Mouse (Mus musculus) stomach, embryonic 15.5 days (tissue): Measurements from ENCODE around the gene Cdh15. TPM values are rescaled to one million over a fixed set of nuclear protein-coding genes. Genes with fewer than 3 reads are reported as not detected.

Experiments
- ATAC-seq: fragments of 200-750 bp; cut with Nextera tagmentation; 2 replicates; pipeline ENCODE4 v1.8.0; 2017; ENCODE audit warnings: low read depth, moderate number of reproducible peaks, moderate TSS enrichment; ENCODE audit not compliant: insufficient read depth, low FRiP score
- H3K27ac ChIP-seq: fragments of 300-500 bp; sonication (generic); 2 replicates; pipeline ENCODE4 v1.5.1; 2015; ENCODE audit warnings: mild to moderate bottlenecking, inconsistent platforms
- H3K27me3 ChIP-seq: fragments of 300-500 bp; sonication (generic); replicated peaks from 2 replicates; pipeline ENCODE4 v1.6.1; 2015; ENCODE audit warnings: inconsistent platforms
- H3K36me3 ChIP-seq: fragments of 300-500 bp; sonication (generic); 2 replicates; pipeline ENCODE4 v1.6.1; 2015; ENCODE audit warnings: inconsistent platforms
- H3K4me1 ChIP-seq: fragments of 300-500 bp; sonication (generic); 2 replicates; pipeline ENCODE4 v1.6.1; 2015; ENCODE audit warnings: inconsistent platforms
- H3K4me2 ChIP-seq: fragments of 300-500 bp; sonication (generic); 2 replicates; pipeline ENCODE4 v1.6.1; 2015; ENCODE audit warnings: mild to moderate bottlenecking, inconsistent platforms
- H3K4me3 ChIP-seq: fragments of 300-500 bp; sonication (generic); replicated peaks from 2 replicates; pipeline ENCODE4 v1.5.1; 2015; ENCODE audit warnings: inconsistent platforms
- H3K9ac ChIP-seq: fragments of 300-500 bp; sonication (generic); 2 replicates; pipeline ENCODE4 v1.6.1; 2015; ENCODE audit warnings: inconsistent platforms
- H3K9me3 ChIP-seq: fragments of 300-500 bp; sonication (generic); 2 replicates; pipeline ENCODE4 v1.6.1; 2016; ENCODE audit warnings: inconsistent platforms
- WGBS: fragments of 180-500 bp; shearing (Covaris S2); methylation state at CpG from one replicate; pipeline ENCODE4 v1.1.7; 2015; 5-methylcytosine and 5-hydroxymethylcytosine counted together
- polyA plus RNA-seq: library from polyadenylated mRNA; unstranded; fragments of >200 nt; fragmentation: Nextera tagmentation; extraction: Ambion mirVana; gene quantifications from 2 replicates; pipeline ENCODE4 v1.2.1, GENCODE M21; 2015

Gene Cdh15
- polyA plus RNA-seq, 1 experiment from 2014 or later, result 0.49 TPM

DNA sequence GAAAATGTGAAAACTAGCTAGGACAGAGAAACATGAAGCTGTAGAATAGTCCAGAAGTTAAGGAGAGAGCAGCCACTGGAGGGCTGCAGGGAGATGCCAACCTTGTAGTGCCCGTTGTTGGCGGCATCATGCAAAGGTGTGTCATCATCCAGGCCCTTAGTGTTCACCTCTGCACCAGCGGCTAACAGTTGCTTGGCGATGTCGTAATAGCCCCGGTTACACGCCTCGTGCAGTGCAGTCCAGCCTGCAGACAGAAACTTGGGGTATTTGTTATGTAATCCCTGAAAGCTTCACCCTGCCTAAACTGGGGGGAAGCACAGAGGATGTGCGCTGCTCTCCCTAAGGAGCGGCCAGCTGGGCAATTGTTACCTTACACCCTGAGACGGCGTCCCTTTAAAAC is 50.7 kb downstream of the Cdh15 start:
- no peak for ATAC-seq
- Histone ChIP-seq H3K36me3 (peaks cover 46% of the 10 kb centered on the region), H3K27me3 (no peaks in the 10 kb centered on the region), H3K9ac (no peak overlapping the region), H3K4me3 (no peak overlapping the region), H3K27ac (no peak overlapping the region), H3K4me2 (no peak overlapping the region), H3K9me3 (no peaks in the 10 kb centered on the region), H3K4me1 (no peaks in the 10 kb centered on the region)
- WGBS, result 94% methylated on average over 12 of the region's 12 CpGs

DNA sequence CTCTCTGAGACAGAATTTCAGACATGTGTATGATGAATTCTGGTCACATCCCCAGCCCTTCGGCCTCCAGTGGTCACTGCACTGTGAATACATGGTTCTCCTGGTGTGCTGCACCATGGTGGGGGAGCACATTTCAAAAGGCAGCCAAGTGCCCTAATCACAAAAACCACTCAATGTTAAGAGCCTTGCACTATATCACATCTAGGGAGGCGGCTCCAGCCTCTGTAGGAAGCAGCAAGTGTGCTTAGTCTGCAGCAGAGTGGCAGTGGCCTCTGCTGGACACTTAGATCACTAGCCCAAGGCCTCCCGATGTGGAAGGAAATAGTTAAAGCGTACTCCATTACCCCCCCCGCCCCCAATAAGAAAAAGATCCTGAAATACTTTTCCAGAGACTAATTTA is 51.3 kb downstream of the Cdh15 start:
- no peak overlapping the region for H3K27ac ChIP-seq
- H3K36me3 ChIP-seq, result peaks cover 43% of the 10 kb centered on the region
- no peak overlapping the region for H3K4me2 ChIP-seq
- 83% methylated on average over 5 of the region's 5 CpGs for WGBS
- no peak overlapping the region for H3K4me3 ChIP-seq
- no peaks in the 10 kb centered on the region for H3K9me3 ChIP-seq
- no peak overlapping the region for H3K9ac ChIP-seq
- no peaks in the 10 kb centered on the region for H3K27me3 ChIP-seq
- no peak for ATAC-seq
- no peaks in the 10 kb centered on the region for H3K4me1 ChIP-seq

DNA sequence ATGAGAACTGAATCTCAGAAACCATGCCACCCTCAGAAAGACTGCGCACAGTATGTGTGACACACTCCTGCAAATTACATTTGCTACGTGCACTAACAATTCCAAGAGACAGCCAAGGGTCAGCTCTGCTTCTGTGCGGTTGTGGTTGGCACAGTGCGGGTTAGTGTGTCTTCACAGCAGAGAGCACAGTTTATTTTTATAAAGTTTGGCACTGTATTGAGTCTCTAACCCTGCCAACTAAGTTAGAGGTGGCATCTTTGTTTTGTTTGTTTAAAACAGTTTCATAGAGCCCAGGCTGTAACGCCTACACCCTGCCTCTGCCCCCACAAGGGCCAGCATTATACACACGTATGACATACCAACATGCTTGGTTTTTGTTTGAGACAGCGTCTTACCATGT is 53.7 kb downstream of the Cdh15 start:
- Histone ChIP-seq H3K4me3 (no peak overlapping the region), H3K4me1 (0 out of 2 replicates have a peak, but pooled peaks cover 3% of the 10 kb centered on the region), H3K36me3 (peaks cover 19% of the 10 kb centered on the region), H3K27me3 (no peaks in the 10 kb centered on the region), H3K4me2 (no peak overlapping the region), H3K27ac (no peak overlapping the region), H3K9me3 (no peaks in the 10 kb centered on the region), H3K9ac (no peak overlapping the region)
- 91% methylated on average over 7 of the region's 7 CpGs for WGBS
- no peak for ATAC-seq

GRCm38 (mm10) chr8:122901892-122902515 is 54.2 kb downstream of the Cdh15 start:
- no peak overlapping the region for H3K27ac ChIP-seq
- 0 out of 2 replicates have a peak, but pooled peaks cover 3% of the 10 kb centered on the region for H3K4me1 ChIP-seq
- no peaks in the 10 kb centered on the region for H3K27me3 ChIP-seq
- no peaks in the 10 kb centered on the region for H3K9me3 ChIP-seq
- no peak overlapping the region for H3K9ac ChIP-seq
- peaks cover 15% of the 10 kb centered on the region; the same call in 1 of the 2 replicates for H3K36me3 ChIP-seq
- no peak overlapping the region for H3K4me3 ChIP-seq
- no peak overlapping the region for H3K4me2 ChIP-seq
- ATAC-seq, result no peak
- 83% methylated on average over 8 of the region's 8 CpGs for WGBS

DNA sequence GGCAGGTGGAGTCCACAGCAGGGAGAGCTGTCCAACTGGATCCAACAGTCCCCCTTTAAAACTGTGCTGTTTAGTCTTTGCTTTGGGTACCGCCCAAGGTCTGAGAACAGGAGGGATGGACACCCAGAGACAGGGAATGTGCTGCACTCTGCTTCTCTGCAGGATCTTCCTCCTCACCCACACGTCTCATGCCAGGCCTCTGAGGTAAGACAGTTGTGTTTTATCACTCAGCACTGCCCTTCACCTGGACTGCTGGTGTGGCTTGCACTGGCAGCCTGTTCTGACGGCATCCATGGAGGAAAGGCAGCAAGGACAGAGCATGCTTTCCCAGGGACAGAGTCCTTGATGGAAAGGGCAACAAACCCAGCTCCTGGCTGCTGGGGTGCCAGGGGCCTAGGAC is 54.8 kb downstream of the Cdh15 start:
- Histone ChIP-seq H3K9ac (no peak overlapping the region), H3K36me3 (peaks cover 15% of the 10 kb centered on the region; the same call in 1 of the 2 replicates), H3K9me3 (no peaks in the 10 kb centered on the region), H3K27ac (no peak overlapping the region), H3K4me2 (no peak overlapping the region), H3K4me1 (0 out of 2 replicates have a peak, but pooled peaks cover 3% of the 10 kb centered on the region), H3K27me3 (no peaks in the 10 kb centered on the region), H3K4me3 (no peak overlapping the region)
- ATAC-seq, result no peak
- 74% methylated on average over 3 of the region's 3 CpGs for WGBS

DNA sequence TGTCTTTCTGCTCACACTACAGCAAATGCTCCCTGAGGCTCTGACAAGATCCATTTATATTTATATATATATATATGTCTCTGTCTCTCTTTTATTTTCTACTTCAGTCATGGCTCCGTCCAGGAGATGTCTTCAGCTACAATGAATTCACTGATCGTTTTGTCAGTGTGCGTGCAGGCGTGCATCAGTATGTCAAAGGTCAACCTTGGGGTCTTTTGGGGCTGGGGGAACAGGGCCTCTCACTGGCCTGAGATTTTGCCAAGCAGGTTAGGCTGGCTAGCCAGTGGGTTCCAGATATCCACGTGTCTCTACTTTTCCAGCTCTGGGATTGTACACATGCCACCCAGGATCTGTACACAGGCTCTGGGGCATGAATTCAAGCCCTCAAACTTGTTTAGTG is 55.2 kb downstream of the Cdh15 start:
- Histone ChIP-seq H3K4me2 (no peak overlapping the region), H3K27me3 (no peaks in the 10 kb centered on the region), H3K4me3 (no peak overlapping the region), H3K27ac (no peak overlapping the region), H3K9me3 (no peaks in the 10 kb centered on the region), H3K9ac (no peak overlapping the region), H3K4me1 (0 out of 2 replicates have a peak, but pooled peaks cover 3% of the 10 kb centered on the region), H3K36me3 (peaks cover 18% of the 10 kb centered on the region)
- WGBS, result 78% methylated on average over 5 of the region's 5 CpGs
- ATAC-seq, result no peak

- Histone ChIP-seq H3K27ac (no peak overlapping the region), H3K4me2 (no peak overlapping the region), H3K9me3 (no peaks in the 10 kb centered on the region), H3K4me3 (no peak overlapping the region), H3K27me3 (no peaks in the 10 kb centered on the region), H3K36me3 (peaks cover 25% of the 10 kb centered on the region), H3K9ac (no peak overlapping the region), H3K4me1 (0 out of 2 replicates have a peak, but pooled peaks cover 3% of the 10 kb centered on the region)
- no peak for ATAC-seq
- WGBS, result 94% methylated on average over 11 of the region's 11 CpGs
These were observed 56.7 kb downstream of the Cdh15 start for GRCm38 (mm10) chr8:122904496-122904895.

DNA sequence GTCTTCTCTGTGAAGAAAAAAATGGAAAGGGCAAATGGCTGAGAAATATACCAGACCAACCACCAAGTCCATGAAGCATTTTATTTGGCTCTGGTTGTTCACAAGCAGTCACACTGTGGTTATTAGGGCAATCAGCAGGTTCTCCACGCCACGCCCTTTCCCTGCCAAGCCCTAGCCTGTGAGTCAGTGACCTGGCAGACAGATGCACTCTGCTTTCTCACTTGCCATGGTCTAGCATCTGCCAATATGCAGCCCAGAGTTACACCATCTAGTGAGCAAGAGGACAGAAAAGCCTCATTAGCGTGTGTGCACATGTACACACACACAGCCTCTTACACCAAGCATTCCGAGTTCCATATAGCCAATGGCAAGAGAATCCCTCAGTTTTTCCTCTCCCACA is 57.6 kb downstream of the Cdh15 start:
- no peak for ATAC-seq
- WGBS, result 92% methylated on average over 4 of the region's 4 CpGs
- Histone ChIP-seq H3K27me3 (no peaks in the 10 kb centered on the region), H3K36me3 (peaks cover 25% of the 10 kb centered on the region), H3K9ac (no peak overlapping the region), H3K4me3 (no peak overlapping the region), H3K27ac (no peak overlapping the region), H3K4me2 (no peak overlapping the region), H3K4me1 (0 out of 2 replicates have a peak, but pooled peaks cover 3% of the 10 kb centered on the region), H3K9me3 (no peaks in the 10 kb centered on the region)

DNA sequence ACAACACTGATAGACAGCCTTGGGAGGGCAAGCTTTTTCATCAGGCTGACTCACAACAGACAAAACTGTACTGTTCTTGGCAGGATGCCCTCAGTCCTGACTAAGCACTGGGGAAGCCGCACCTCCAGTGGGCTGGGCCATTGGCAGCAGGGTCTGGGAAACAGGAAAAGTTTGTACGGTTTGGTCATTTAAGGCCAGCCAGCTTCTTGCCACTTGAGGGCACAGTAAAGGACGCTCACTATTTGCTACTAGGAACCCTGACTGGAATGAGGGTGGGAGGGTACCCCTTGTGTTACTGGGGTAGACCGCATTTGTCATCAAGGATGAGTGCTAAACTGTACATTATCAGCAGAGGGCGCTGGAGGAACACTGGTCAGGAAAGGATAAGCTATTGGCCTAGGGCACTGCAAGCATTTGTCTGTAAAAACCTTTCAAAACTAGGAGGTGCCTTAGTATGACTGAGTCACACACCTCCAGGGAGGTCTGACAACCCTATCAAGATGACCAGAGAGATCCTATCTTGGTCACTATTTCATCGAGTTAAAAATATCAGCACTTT is 58.8 kb downstream of the Cdh15 start:
- Histone ChIP-seq H3K4me3 (no peak overlapping the region), H3K4me2 (no peak overlapping the region), H3K27ac (no peak overlapping the region), H3K27me3 (no peaks in the 10 kb centered on the region), H3K36me3 (peaks cover 25% of the 10 kb centered on the region), H3K9me3 (no peaks in the 10 kb centered on the region), H3K9ac (no peak overlapping the region), H3K4me1 (0 out of 2 replicates have a peak, but pooled peaks cover 3% of the 10 kb centered on the region)
- peak; percentile 81 for ATAC-seq
- 33% methylated on average over 6 of the region's 6 CpGs for WGBS

GRCm38 (mm10) chr8:122912150-122912549 is 64.4 kb downstream of the Cdh15 start:
- Histone ChIP-seq H3K4me2 (no peak overlapping the region), H3K4me1 (no peaks in the 10 kb centered on the region), H3K9me3 (no peaks in the 10 kb centered on the region), H3K9ac (no peak overlapping the region), H3K27me3 (no peaks in the 10 kb centered on the region), H3K36me3 (peaks cover 23% of the 10 kb centered on the region), H3K27ac (no peak overlapping the region), H3K4me3 (no peak overlapping the region)
- no peak for ATAC-seq
- 81% methylated on average over 3 of the region's 3 CpGs for WGBS

DNA sequence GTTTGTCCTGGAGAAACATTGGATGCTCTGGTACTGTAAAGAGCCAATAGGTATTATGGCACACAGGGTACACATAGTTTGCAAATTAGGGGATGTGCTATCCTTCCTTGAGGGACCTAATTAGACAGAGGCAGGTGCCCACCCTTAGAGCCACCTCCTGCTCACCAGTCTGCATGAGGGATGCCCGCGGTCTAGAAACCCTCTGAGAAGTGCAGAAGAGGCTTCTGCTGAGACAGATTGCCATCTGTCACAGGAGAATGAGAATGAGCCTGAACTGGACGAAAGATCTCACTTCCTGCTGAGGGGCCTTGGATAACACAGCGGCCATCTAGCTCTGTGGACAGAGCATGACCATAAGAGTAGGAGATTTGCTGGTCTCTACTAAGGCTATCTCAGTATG is 65.1 kb downstream of the Cdh15 start:
- no peaks in the 10 kb centered on the region for H3K9me3 ChIP-seq
- H3K4me1 ChIP-seq, result peaks cover 7% of the 10 kb centered on the region
- no peak overlapping the region for H3K27ac ChIP-seq
- H3K9ac ChIP-seq, result no peak overlapping the region
- H3K4me3 ChIP-seq, result no peak overlapping the region
- WGBS, result 92% methylated on average over 4 of the region's 4 CpGs
- H3K4me2 ChIP-seq, result no peak overlapping the region
- H3K36me3 ChIP-seq, result peaks cover 16% of the 10 kb centered on the region
- ATAC-seq, result no peak
- H3K27me3 ChIP-seq, result no peaks in the 10 kb centered on the region

- H3K4me1 ChIP-seq, result peaks cover 25% of the 10 kb centered on the region
- no peak overlapping the region for H3K9ac ChIP-seq
- no peak overlapping the region for H3K4me2 ChIP-seq
- peaks cover 4% of the 10 kb centered on the region for H3K36me3 ChIP-seq
- H3K4me3 ChIP-seq, result no peak overlapping the region
- H3K9me3 ChIP-seq, result no peaks in the 10 kb centered on the region
- no peak for ATAC-seq
- no peaks in the 10 kb centered on the region for H3K27me3 ChIP-seq
- H3K27ac ChIP-seq, result no peak overlapping the region
- WGBS, result 56% methylated on average over 3 of the region's 3 CpGs
These were observed 69.0 kb downstream of the Cdh15 start for GRCm38 (mm10) chr8:122916766-122917165.
